Mouse (Mus musculus): Measurements from ENCODE around the gene Ceacam1. TPM values are rescaled to one million over a fixed set of nuclear protein-coding genes. Genes with fewer than 3 reads are reported as not detected.

The Ceacam1 gene
- polyA plus RNA-seq, 1 experiment: 31.5 TPM

- Histone ChIP-seq H3K4me1 (ENCODE audit: control insufficient read depth, insufficient read depth, low read length) (no peaks in the 10 kb centered on the region), H3K4me3 (replicated peaks; ENCODE audit: control insufficient read depth, low read depth, low read length) (no peak overlapping the region), H3K27ac (ENCODE audit: control insufficient read depth, insufficient read depth, low read depth, low read length, poor library complexity) (no peak overlapping the region)
- TF ChIP-seq POLR2A (IDR thresholded peaks at IDR 0.05; ENCODE audit: borderline replicate concordance, control insufficient read depth, low read depth, low read length) (no peak), CTCF (IDR thresholded peaks at IDR 0.05; ENCODE audit: control insufficient read depth, insufficient read depth, low read length) (no peak)
- WGBS: 80% methylated on average over 3 of the region's 3 CpGs
Measured at GRCm38 (mm10) chr7:25411861-25412260, 65.5 kb downstream of the Ceacam1 start.

Other genes with a start within 250 kb of the Ceacam1 start
- 53.6 and 56.8 TPM in 2 replicates for gene Gsk3a, start 239.8 kb downstream of the Ceacam1 start, polyA plus RNA-seq (2011; ENCODE audit: insufficient read depth, insufficient read length, low replicate concordance, missing spikeins)
- gene Erf, start 226.8 kb downstream of the Ceacam1 start, polyA plus RNA-seq (2011; ENCODE audit: insufficient read depth, insufficient read length, low replicate concordance, missing spikeins): 6.8 and 14.6 TPM in 2 replicates
- gene Cic, start 209.9 kb downstream of the Ceacam1 start, polyA plus RNA-seq (2011; ENCODE audit: insufficient read depth, insufficient read length, low replicate concordance, missing spikeins): 174 and 292 TPM in 2 replicates
- 31.5 and 46.4 TPM in 2 replicates for gene Pafah1b3, start 179.6 kb downstream of the Ceacam1 start, polyA plus RNA-seq (2011; ENCODE audit: insufficient read depth, insufficient read length, low replicate concordance, missing spikeins)
- gene Prr19, start 176.2 kb downstream of the Ceacam1 start, polyA plus RNA-seq (2011; ENCODE audit: insufficient read depth, insufficient read length, low replicate concordance, missing spikeins): not detected in 2 replicates
- gene Tmem145, start 171.5 kb downstream of the Ceacam1 start, polyA plus RNA-seq (2011; ENCODE audit: insufficient read depth, insufficient read length, low replicate concordance, missing spikeins): not detected in 2 replicates
- 3.0 and 5.7 TPM in 2 replicates for gene Megf8, start 160.4 kb downstream of the Ceacam1 start, polyA plus RNA-seq (2011; ENCODE audit: insufficient read depth, insufficient read length, low replicate concordance, missing spikeins)
- gene Cnfn, start 107.9 kb downstream of the Ceacam1 start, polyA plus RNA-seq (2011; ENCODE audit: insufficient read depth, insufficient read length, low replicate concordance, missing spikeins): not detected in 2 replicates
- gene Lipe, start 78.9 kb downstream of the Ceacam1 start, polyA plus RNA-seq (2011; ENCODE audit: insufficient read depth, insufficient read length, low replicate concordance, missing spikeins): 195 and 311 TPM in 2 replicates
- not detected in 2 replicates for gene Cxcl17, start 64.7 kb downstream of the Ceacam1 start, polyA plus RNA-seq (2011; ENCODE audit: insufficient read depth, insufficient read length, low replicate concordance, missing spikeins)
- gene Ceacam2, start 62.3 kb upstream of the Ceacam1 start, polyA plus RNA-seq (2011; ENCODE audit: insufficient read depth, insufficient read length, low replicate concordance, missing spikeins): not detected in 2 replicates
- gene Erich4, start 138.3 kb upstream of the Ceacam1 start, polyA plus RNA-seq (2011; ENCODE audit: insufficient read depth, insufficient read length, low replicate concordance, missing spikeins): not detected in 2 replicates
- 11.5 and 23.1 TPM in 2 replicates for gene Dmac2, start 141.8 kb upstream of the Ceacam1 start, polyA plus RNA-seq (2011; ENCODE audit: insufficient read depth, insufficient read length, low replicate concordance, missing spikeins)
- gene B3gnt8, start 149.1 kb upstream of the Ceacam1 start, polyA plus RNA-seq (2011; ENCODE audit: insufficient read depth, insufficient read length, low replicate concordance, missing spikeins): 15.2 and 26.9 TPM in 2 replicates
- 26.3 and 36.1 TPM in 2 replicates for gene Bckdha, start 181.4 kb upstream of the Ceacam1 start, polyA plus RNA-seq (2011; ENCODE audit: insufficient read depth, insufficient read length, low replicate concordance, missing spikeins)
- gene Exosc5, start 181.6 kb upstream of the Ceacam1 start, polyA plus RNA-seq (2011; ENCODE audit: insufficient read depth, insufficient read length, low replicate concordance, missing spikeins): 21.7 and 39.8 TPM in 2 replicates
- gene Tmem91, start 197.6 kb upstream of the Ceacam1 start, polyA plus RNA-seq (2011; ENCODE audit: insufficient read depth, insufficient read length, low replicate concordance, missing spikeins): 2.9 TPM in 1 of 2 replicates, not detected in the other
- gene B9d2, start 203.2 kb upstream of the Ceacam1 start, polyA plus RNA-seq (2011; ENCODE audit: insufficient read depth, insufficient read length, low replicate concordance, missing spikeins): 19.1 and 40.8 TPM in 2 replicates
- 53.9 and 75.5 TPM in 2 replicates for gene Tgfb1, start 209.4 kb upstream of the Ceacam1 start, polyA plus RNA-seq (2011; ENCODE audit: insufficient read depth, insufficient read length, low replicate concordance, missing spikeins)
- gene Ccdc97, start 241.5 kb upstream of the Ceacam1 start, polyA plus RNA-seq (2011; ENCODE audit: insufficient read depth, insufficient read length, low replicate concordance, missing spikeins): 33.4 and 65.4 TPM in 2 replicates

Measured in bone marrow, adult 2 months (tissue).